Mouse (Mus musculus) ovary, postnatal 36 days (tissue): ENCODE data around the gene Cenpm.

Experiments
- DNase-seq: peaks from one replicate; pipeline ENCODE4 v3.0.0; 2022; ENCODE audit warnings: low spot score, mixed read lengths

Gene Cenpm

GRCm38 (mm10) chr15:82192617-82193016, 51.9 kb downstream of the Cenpm start:
- no peak for DNase-seq

- no peak for DNase-seq
Observed at GRCm38 (mm10) chr15:82188481-82189240, 55.9 kb downstream of the Cenpm start.

GRCm38 (mm10) chr15:82187924-82188323, 56.6 kb downstream of the Cenpm start:
- DNase-seq = no peak

GRCm38 (mm10) chr15:82187401-82187800, 57.1 kb downstream of the Cenpm start:
- DNase-seq = no peak

GRCm38 (mm10) chr15:82186931-82187330, 57.6 kb downstream of the Cenpm start:
- no peak for DNase-seq

- no peak for DNase-seq
Observed at GRCm38 (mm10) chr15:82186131-82186530, 58.4 kb downstream of the Cenpm start.

GRCm38 (mm10) chr15:82185062-82185783, 59.3 kb downstream of the Cenpm start:
- DNase-seq = no peak

- no peak for DNase-seq
Observed at GRCm38 (mm10) chr15:82184656-82185055, 59.9 kb downstream of the Cenpm start.

- DNase-seq = no peak
Observed at GRCm38 (mm10) chr15:82184183-82184582, 60.4 kb downstream of the Cenpm start.
